Mouse (Mus musculus): ENCODE measurements at regions not wholly inside any gene's neighbourhood (a gene's known extent, or its start where the extent isn't known, plus 50 kb on each side); places are given as distances from the start of the nearest gene placed in this dataset.

- H3K36me3 ChIP-seq (ENCODE audit: insufficient read depth, low read length) = no peaks in the 10 kb centered on the region
- no peak for TF ChIP-seq CTCF (IDR thresholded peaks at IDR 0.05)
- H3K27me3 ChIP-seq (ENCODE audit: insufficient read depth, low read length) = no peaks in the 10 kb centered on the region
- no peak overlapping the region for H3K4me3 ChIP-seq (ENCODE audit: low read depth, low read length)
- no peak overlapping the region for H3K9ac ChIP-seq (replicated peaks; ENCODE audit: low read length, poor library complexity, severe bottlenecking)
- H3K4me2 ChIP-seq (ENCODE audit: low read depth, low read length, poor library complexity, severe bottlenecking) = no peak overlapping the region
- WGBS = 81% methylated on average over 7 of the region's 7 CpGs
- peaks cover 5% of the 10 kb centered on the region; the same call in 1 of the 2 replicates for H3K4me1 ChIP-seq (ENCODE audit: insufficient read depth, low read length)
- H3K9me3 ChIP-seq (ENCODE audit: low read length) = no peaks in the 10 kb centered on the region
- DNase-seq (ENCODE audit: low spot score) (no peak), ATAC-seq (ENCODE audit: low FRiP score) (no peak)
- H3K27ac ChIP-seq (ENCODE audit: low read depth, low read length) = no peak overlapping the region
These were observed 95.6 kb downstream of the 1700020N01Rik start for GRCm38 (mm10) chr10:21688513-21688912.

DNA sequence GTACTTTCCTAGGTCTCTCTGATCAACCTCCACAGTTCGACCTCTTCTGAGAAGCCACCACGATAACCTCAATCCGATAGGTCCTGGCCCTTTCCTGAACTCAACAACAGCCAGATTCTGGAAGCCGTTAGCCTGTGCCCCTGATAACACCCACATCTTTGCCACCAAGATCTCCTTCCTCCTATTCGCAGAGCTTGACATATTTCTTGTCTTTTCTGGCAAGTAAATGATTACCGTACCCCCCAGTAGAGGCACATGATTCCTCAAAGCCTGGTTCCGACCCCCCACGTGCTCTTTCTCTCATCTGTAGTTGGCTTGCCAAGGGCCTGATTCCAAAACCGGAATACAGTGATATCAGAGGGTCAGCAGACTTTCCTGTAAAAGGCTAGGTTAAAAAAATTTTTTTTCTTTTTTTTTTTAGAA is 96.9 kb downstream of the 1700020N01Rik start:
- Histone ChIP-seq H3K4me2 (ENCODE audit: low read depth, low read length, poor library complexity, severe bottlenecking) (no peak overlapping the region), H3K27me3 (ENCODE audit: insufficient read depth, low read length) (no peaks in the 10 kb centered on the region), H3K9ac (replicated peaks; ENCODE audit: low read length, poor library complexity, severe bottlenecking) (no peak overlapping the region), H3K9me3 (ENCODE audit: low read length) (no peaks in the 10 kb centered on the region), H3K27ac (ENCODE audit: low read depth, low read length) (no peak overlapping the region), H3K4me3 (ENCODE audit: low read depth, low read length) (no peak overlapping the region), H3K36me3 (ENCODE audit: insufficient read depth, low read length) (no peaks in the 10 kb centered on the region), H3K4me1 (ENCODE audit: insufficient read depth, low read length) (no peaks in the 10 kb centered on the region)
- ATAC-seq (ENCODE audit: low FRiP score) (no peak), DNase-seq (ENCODE audit: low spot score) (no peak)
- WGBS = 83% methylated on average over 9 of the region's 9 CpGs
- TF ChIP-seq CTCF (IDR thresholded peaks at IDR 0.05) = no peak

DNA sequence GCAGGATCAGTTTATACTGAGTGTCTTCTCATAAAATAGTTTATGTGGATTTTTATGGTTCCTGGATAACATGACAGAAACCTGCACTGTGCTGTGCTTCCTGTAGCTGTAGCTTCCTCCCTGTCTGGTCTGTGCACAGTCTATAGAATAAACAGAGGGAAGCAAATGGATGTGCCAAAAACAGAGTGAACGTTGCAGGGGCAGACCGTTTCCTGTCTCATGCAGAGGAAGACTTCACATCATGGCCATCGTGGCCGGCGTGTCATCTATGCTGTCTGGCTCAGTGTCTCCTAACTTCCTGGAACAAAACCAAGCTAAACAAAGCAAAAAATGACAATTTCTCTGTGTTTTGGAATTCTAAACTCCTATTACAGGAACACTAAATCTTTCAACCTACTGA is 102.2 kb downstream of the 1700020N01Rik start:
- no peak for DNase-seq (ENCODE audit: low spot score)
- 92% methylated on average over 5 of the region's 5 CpGs for WGBS
- Histone ChIP-seq H3K4me2 (ENCODE audit: low read depth, low read length, poor library complexity, severe bottlenecking) (no peak overlapping the region), H3K36me3 (ENCODE audit: insufficient read depth, low read length) (no peaks in the 10 kb centered on the region), H3K9me3 (ENCODE audit: low read length) (no peaks in the 10 kb centered on the region), H3K4me1 (ENCODE audit: insufficient read depth, low read length) (no peaks in the 10 kb centered on the region), H3K4me3 (ENCODE audit: low read depth, low read length) (no peak overlapping the region), H3K9ac (replicated peaks; ENCODE audit: low read length, poor library complexity, severe bottlenecking) (no peak overlapping the region), H3K27me3 (ENCODE audit: insufficient read depth, low read length) (no peaks in the 10 kb centered on the region), H3K27ac (ENCODE audit: low read depth, low read length) (no peak overlapping the region)
- ATAC-seq (ENCODE audit: low FRiP score) = no peak
- TF ChIP-seq CTCF (IDR thresholded peaks at IDR 0.05) = no peak

DNA sequence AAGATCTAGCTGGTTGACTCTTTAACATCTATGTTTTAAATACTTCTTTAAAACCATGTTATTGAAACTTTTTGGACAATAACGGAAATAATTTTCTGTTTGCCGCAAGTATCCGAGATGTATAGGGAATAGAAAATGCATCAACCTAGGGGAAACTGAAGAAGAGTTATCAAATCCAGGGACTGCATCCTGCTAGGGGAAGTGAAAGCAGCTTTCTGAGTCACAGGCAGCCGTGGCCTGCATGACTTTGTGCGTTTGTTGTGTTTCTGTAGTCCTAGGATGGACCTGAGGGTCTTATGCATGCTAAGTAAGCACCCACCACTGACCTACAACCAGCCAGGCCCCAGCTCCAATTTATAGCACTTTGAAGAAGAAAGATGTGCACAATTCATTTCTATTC is 103.7 kb downstream of the 1700020N01Rik start:
- ATAC-seq (ENCODE audit: low FRiP score) = no peak
- Histone ChIP-seq H3K4me3 (ENCODE audit: low read depth, low read length) (no peak overlapping the region), H3K27me3 (ENCODE audit: insufficient read depth, low read length) (no peaks in the 10 kb centered on the region; the same call in 1 of the 2 replicates), H3K27ac (ENCODE audit: low read depth, low read length) (no peak overlapping the region), H3K9ac (replicated peaks; ENCODE audit: low read length, poor library complexity, severe bottlenecking) (no peak overlapping the region), H3K36me3 (ENCODE audit: insufficient read depth, low read length) (no peaks in the 10 kb centered on the region), H3K9me3 (ENCODE audit: low read length) (no peaks in the 10 kb centered on the region), H3K4me2 (ENCODE audit: low read depth, low read length, poor library complexity, severe bottlenecking) (no peak overlapping the region), H3K4me1 (ENCODE audit: insufficient read depth, low read length) (no peaks in the 10 kb centered on the region)
- WGBS = 96% methylated on average over 5 of the region's 5 CpGs
- no peak for DNase-seq (ENCODE audit: low spot score)
- no peak for TF ChIP-seq CTCF (IDR thresholded peaks at IDR 0.05)

GRCm38 (mm10) chr10:21701580-21701979 is 108.6 kb downstream of the 1700020N01Rik start:
- Histone ChIP-seq H3K27me3 (ENCODE audit: insufficient read depth, low read length) (no peaks in the 10 kb centered on the region; the same call in 1 of the 2 replicates), H3K4me1 (ENCODE audit: insufficient read depth, low read length) (no peaks in the 10 kb centered on the region), H3K9me3 (ENCODE audit: low read length) (no peaks in the 10 kb centered on the region), H3K4me2 (ENCODE audit: low read depth, low read length, poor library complexity, severe bottlenecking) (no peak overlapping the region), H3K9ac (replicated peaks; ENCODE audit: low read length, poor library complexity, severe bottlenecking) (no peak overlapping the region), H3K36me3 (ENCODE audit: insufficient read depth, low read length) (no peaks in the 10 kb centered on the region), H3K4me3 (ENCODE audit: low read depth, low read length) (no peak overlapping the region), H3K27ac (ENCODE audit: low read depth, low read length) (no peak overlapping the region)
- 12% methylated on average over 3 of the region's 3 CpGs for WGBS
- no peak for DNase-seq (ENCODE audit: low spot score)
- ATAC-seq (ENCODE audit: low FRiP score) = no peak
- no peak for TF ChIP-seq CTCF (IDR thresholded peaks at IDR 0.05)

DNA sequence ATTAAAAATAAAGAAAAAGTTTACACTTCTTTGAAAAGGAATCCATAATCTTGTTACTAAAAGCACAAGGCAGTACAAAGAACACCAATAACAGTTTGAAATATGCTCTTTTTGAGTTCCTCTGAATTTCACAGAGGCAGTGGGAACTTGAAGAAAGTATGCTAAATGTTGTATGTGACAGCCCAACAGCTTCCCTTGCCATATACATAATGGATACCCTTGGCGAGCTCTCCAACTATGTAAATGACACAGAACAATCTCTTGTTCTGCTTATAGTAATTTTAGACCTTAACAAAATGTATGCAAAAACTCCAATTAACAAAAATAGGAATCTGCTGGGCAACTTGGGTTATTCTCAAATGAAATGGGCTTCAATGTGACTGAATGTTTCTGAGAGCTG is 109.2 kb downstream of the 1700020N01Rik start:
- 64% methylated on average over 1 of the region's 1 CpGs for WGBS
- no peak for DNase-seq (ENCODE audit: low spot score)
- no peak for TF ChIP-seq CTCF (IDR thresholded peaks at IDR 0.05)
- Histone ChIP-seq H3K4me2 (ENCODE audit: low read depth, low read length, poor library complexity, severe bottlenecking) (no peak overlapping the region), H3K27me3 (ENCODE audit: insufficient read depth, low read length) (no peaks in the 10 kb centered on the region; the same call in 1 of the 2 replicates), H3K4me1 (ENCODE audit: insufficient read depth, low read length) (no peaks in the 10 kb centered on the region), H3K4me3 (ENCODE audit: low read depth, low read length) (no peak overlapping the region), H3K36me3 (ENCODE audit: insufficient read depth, low read length) (no peaks in the 10 kb centered on the region), H3K9ac (replicated peaks; ENCODE audit: low read length, poor library complexity, severe bottlenecking) (no peak overlapping the region), H3K27ac (ENCODE audit: low read depth, low read length) (no peak overlapping the region), H3K9me3 (ENCODE audit: low read length) (no peaks in the 10 kb centered on the region)
- ATAC-seq (ENCODE audit: low FRiP score) = no peak

Measured in midbrain, postnatal 0 days (tissue).